Mouse (Mus musculus) C2C12 (cell line): ENCODE measurements around the gene Kcnd2. TPM values are rescaled to one million over a fixed set of nuclear protein-coding genes. Genes with fewer than 3 reads are reported as not detected.

Experiments
- H3K27me3 ChIP-seq: one replicate; pipeline ENCODE4 v1.6.1; 2011; ENCODE audit not compliant: control insufficient read depth, insufficient read depth, insufficient read length
- H3K36me3 ChIP-seq: one replicate; pipeline ENCODE4 v1.6.1; 2011; ENCODE audit not compliant: control insufficient read depth, insufficient read depth
- H3K4me3 ChIP-seq: one replicate; pipeline ENCODE4 v1.5.1; 2011; ENCODE audit warnings: mild to moderate bottlenecking, control low read depth; ENCODE audit not compliant: poor library complexity, insufficient read depth, severe bottlenecking
- H3K79me2 ChIP-seq: one replicate; pipeline ENCODE4 v1.6.1; 2011; ENCODE audit not compliant: control insufficient read depth, insufficient read depth
- H3K79me3 ChIP-seq: one replicate; pipeline ENCODE4 v1.6.1; 2011; ENCODE audit warnings: low read depth, control low read depth
- H3ac ChIP-seq: one replicate; pipeline ENCODE3; 2011; ENCODE audit warnings: low read depth; ENCODE audit not compliant: control insufficient read depth, insufficient read length
- CEBPB ChIP-seq: IDR thresholded peaks from one replicate; pipeline ENCODE4 v1.6.1; 2011; ENCODE audit warnings: low read depth, mild to moderate bottlenecking, control low read depth, moderate library complexity
- CTCF ChIP-seq: IDR thresholded peaks from one replicate; pipeline ENCODE4 v1.5.1; 2011; ENCODE audit not compliant: control insufficient read depth, insufficient read depth, insufficient read length
- FOSL1 ChIP-seq: IDR thresholded peaks from one replicate; pipeline ENCODE4 v1.8.0; 2011; ENCODE audit warnings: mild to moderate bottlenecking, low read length; ENCODE audit not compliant: poor library complexity, insufficient read depth, severe bottlenecking
- MAX ChIP-seq: IDR thresholded peaks from one replicate; pipeline ENCODE4 v1.6.1; 2011; ENCODE audit warnings: mild to moderate bottlenecking, control low read depth
- MYOD1 ChIP-seq: IDR thresholded peaks from one replicate; pipeline ENCODE4 v1.6.1; 2011; ENCODE audit warnings: low read depth; ENCODE audit not compliant: control insufficient read depth, insufficient read length
- MYOG ChIP-seq: IDR thresholded peaks from one replicate; pipeline ENCODE4 v1.6.1; 2011; ENCODE audit not compliant: control insufficient read depth, insufficient read length; ENCODE audit errors: extremely low read depth
- USF1 ChIP-seq: IDR thresholded peaks from one replicate; pipeline ENCODE4 v1.6.1; 2011; ENCODE audit warnings: low read depth, mild to moderate bottlenecking, control low read depth, moderate library complexity
- polyA plus RNA-seq: library from polyadenylated mRNA; unstranded; fragments of >200 nt; fragmentation: generic; extraction: Trizol; gene quantifications from one replicate; pipeline ENCODE4 v1.2.1, GENCODE M21; 2012; ENCODE audit warnings: missing spikeins

Gene Kcnd2
- polyA plus RNA-seq, 1 experiment: not detected

- H3K36me3 ChIP-seq: no peaks in the 10 kb centered on the region
- H3ac ChIP-seq: no peak overlapping the region
- H3K4me3 ChIP-seq: no peak overlapping the region
- H3K79me2 ChIP-seq: no peaks in the 10 kb centered on the region
- TF ChIP-seq USF1: no peak
- no peak for TF ChIP-seq FOSL1
- no peak for TF ChIP-seq CEBPB
- TF ChIP-seq CTCF: no peak
- no peaks in the 10 kb centered on the region for H3K27me3 ChIP-seq
- H3K79me3 ChIP-seq: no peaks in the 10 kb centered on the region
Observed at GRCm38 (mm10) chr6:21391776-21392175, 176.5 kb downstream of the Kcnd2 start.

GRCm38 (mm10) chr6:21413656-21414055, 198.4 kb downstream of the Kcnd2 start:
- H3K27me3 ChIP-seq: no peaks in the 10 kb centered on the region
- no peaks in the 10 kb centered on the region for H3K79me2 ChIP-seq
- H3ac ChIP-seq: no peak overlapping the region
- H3K79me3 ChIP-seq: no peaks in the 10 kb centered on the region
- TF ChIP-seq CEBPB: no peak
- TF ChIP-seq MYOG: no peak
- no peak for TF ChIP-seq FOSL1
- TF ChIP-seq CTCF: no peak
- TF ChIP-seq MAX: no peak
- no peak for TF ChIP-seq MYOD1
- TF ChIP-seq USF1: no peak
- H3K4me3 ChIP-seq: no peak overlapping the region
- H3K36me3 ChIP-seq: no peaks in the 10 kb centered on the region

GRCm38 (mm10) chr6:21418246-21418645, 202.9 kb downstream of the Kcnd2 start:
- no peak overlapping the region for H3ac ChIP-seq
- no peak for TF ChIP-seq MYOG
- TF ChIP-seq CEBPB: no peak
- no peak for TF ChIP-seq MYOD1
- no peak for TF ChIP-seq CTCF
- TF ChIP-seq FOSL1: no peak
- TF ChIP-seq USF1: no peak
- TF ChIP-seq MAX: no peak
- no peaks in the 10 kb centered on the region for H3K79me2 ChIP-seq
- no peak overlapping the region for H3K4me3 ChIP-seq
- no peaks in the 10 kb centered on the region for H3K36me3 ChIP-seq
- H3K27me3 ChIP-seq: no peaks in the 10 kb centered on the region
- H3K79me3 ChIP-seq: no peaks in the 10 kb centered on the region

GRCm38 (mm10) chr6:21424202-21424785, 209.0 kb downstream of the Kcnd2 start:
- H3K4me3 ChIP-seq: no peak overlapping the region
- no peaks in the 10 kb centered on the region for H3K79me3 ChIP-seq
- TF ChIP-seq CTCF (no peak), MYOD1 (no peak), CEBPB (no peak), USF1 (no peak), MYOG (no peak), FOSL1 (no peak), MAX (no peak)
- H3K79me2 ChIP-seq: no peaks in the 10 kb centered on the region
- H3ac ChIP-seq: no peak overlapping the region
- no peaks in the 10 kb centered on the region for H3K27me3 ChIP-seq
- H3K36me3 ChIP-seq: no peaks in the 10 kb centered on the region

GRCm38 (mm10) chr6:21431120-21431519, 215.8 kb downstream of the Kcnd2 start:
- Histone ChIP-seq H3K79me2 (no peaks in the 10 kb centered on the region), H3ac (no peak overlapping the region), H3K79me3 (no peaks in the 10 kb centered on the region), H3K36me3 (no peaks in the 10 kb centered on the region), H3K27me3 (no peaks in the 10 kb centered on the region), H3K4me3 (no peak overlapping the region)
- TF ChIP-seq CTCF (no peak), CEBPB (no peak), FOSL1 (no peak), MYOG (no peak), USF1 (no peak)

GRCm38 (mm10) chr6:21464719-21465118, 249.4 kb downstream of the Kcnd2 start:
- no peak overlapping the region for H3K4me3 ChIP-seq

More at GRCm38 (mm10) chr6:21464719-21465118, 249.4 kb downstream of the Kcnd2 start:
- H3K79me2 ChIP-seq: no peaks in the 10 kb centered on the region
- TF ChIP-seq FOSL1 (no peak), MYOD1 (no peak), CTCF (no peak), CEBPB (no peak), MYOG (no peak), MAX (no peak), USF1 (no peak)
- H3K27me3 ChIP-seq: no peaks in the 10 kb centered on the region
- no peaks in the 10 kb centered on the region for H3K36me3 ChIP-seq
- H3ac ChIP-seq: no peak overlapping the region
- no peaks in the 10 kb centered on the region for H3K79me3 ChIP-seq
